Mouse (Mus musculus): ENCODE measurements around the gene Utf1.
A peak's percentile ranks its signal among the peaks of the same experiment; 100 is the strongest.

Utf1 gene

GRCm38 (mm10) chr7:139971436-139971835 lies 27.8 kb downstream of the Utf1 start:
- peak; percentile 11 for DNase-seq (ENCODE audit: low spot score)

- DNase-seq (ENCODE audit: low spot score), result no peak
These were observed 29.3 kb downstream of the Utf1 start for GRCm38 (mm10) chr7:139972923-139973331.

GRCm38 (mm10) chr7:139974307-139974706 lies 30.7 kb downstream of the Utf1 start:
- DNase-seq (ENCODE audit: low spot score), result peak; percentile 50

- no peak for DNase-seq (ENCODE audit: low spot score)
These were observed 31.9 kb downstream of the Utf1 start for GRCm38 (mm10) chr7:139975471-139975870.

GRCm38 (mm10) chr7:139978278-139978892 lies 34.8 kb downstream of the Utf1 start, which contains the start of gene 6430531B16Rik:
6430531B16Rik (minus strand) TSS chr7:139978755.
- peak; percentile 77 for DNase-seq (ENCODE audit: low spot score)

- DNase-seq (ENCODE audit: low spot score), result no peak
These were observed 35.6 kb downstream of the Utf1 start for GRCm38 (mm10) chr7:139979011-139979719.

- DNase-seq (ENCODE audit: low spot score), result no peak
These were observed 37.2 kb downstream of the Utf1 start for GRCm38 (mm10) chr7:139980778-139981177.

GRCm38 (mm10) chr7:139982058-139982457 lies 38.5 kb downstream of the Utf1 start:
- DNase-seq (ENCODE audit: low spot score), result no peak

GRCm38 (mm10) chr7:139984505-139984904 lies 40.9 kb downstream of the Utf1 start:
- DNase-seq (ENCODE audit: low spot score), result no peak

GRCm38 (mm10) chr7:139988272-139988671 lies 44.7 kb downstream of the Utf1 start:
- no peak for DNase-seq (ENCODE audit: low spot score)

GRCm38 (mm10) chr7:139990864-139991394 lies 47.3 kb downstream of the Utf1 start:
- DNase-seq (ENCODE audit: low spot score), result no peak

GRCm38 (mm10) chr7:139992406-139992805 lies 48.8 kb downstream of the Utf1 start, which contains the start of gene Adam8:
Adam8 (minus strand) TSS chr7:139992562.
- DNase-seq (ENCODE audit: low spot score), result no peak

- DNase-seq (ENCODE audit: low spot score), result no peak
These were observed 49.9 kb downstream of the Utf1 start for GRCm38 (mm10) chr7:139993532-139993931.

GRCm38 (mm10) chr7:139994202-139994601 lies 50.6 kb downstream of the Utf1 start:
- no peak for DNase-seq (ENCODE audit: low spot score)

- peak; percentile 49 for DNase-seq (ENCODE audit: low spot score)
These were observed 51.1 kb downstream of the Utf1 start for GRCm38 (mm10) chr7:139994676-139995075.

Measured in T-cell, adult 2 months (primary cell).